Mouse (Mus musculus): ENCODE data around the gene Zc3h13. TPM values are rescaled to one million over a fixed set of nuclear protein-coding genes. Genes with fewer than 3 reads are reported as not detected.

The Zc3h13 gene
- total RNA-seq, 2 experiments from 2014 or later, result 39.2 to 39.8 TPM

DNA sequence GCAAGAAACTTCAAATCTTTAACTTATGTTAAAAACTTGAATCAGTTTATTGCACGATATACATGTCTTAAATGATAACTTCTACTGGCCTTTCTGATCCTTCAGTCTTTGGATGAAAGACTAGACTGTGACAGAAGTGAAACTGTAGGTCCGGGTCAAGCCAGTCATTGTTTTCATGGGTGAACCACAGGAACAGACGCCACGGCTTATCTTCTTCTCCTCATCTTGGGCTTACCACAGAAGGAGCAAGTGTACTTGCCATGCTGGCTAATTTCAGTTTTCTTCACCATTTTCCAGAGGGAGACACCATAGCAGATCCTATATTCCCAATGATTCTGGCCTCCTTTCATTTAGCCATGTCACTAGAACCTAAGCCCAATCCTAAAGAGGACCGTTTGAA, 36.1 kb downstream of the Zc3h13 start:
- DNase-seq (ENCODE audit: low spot score in 2 of 2), result no peak

DNA sequence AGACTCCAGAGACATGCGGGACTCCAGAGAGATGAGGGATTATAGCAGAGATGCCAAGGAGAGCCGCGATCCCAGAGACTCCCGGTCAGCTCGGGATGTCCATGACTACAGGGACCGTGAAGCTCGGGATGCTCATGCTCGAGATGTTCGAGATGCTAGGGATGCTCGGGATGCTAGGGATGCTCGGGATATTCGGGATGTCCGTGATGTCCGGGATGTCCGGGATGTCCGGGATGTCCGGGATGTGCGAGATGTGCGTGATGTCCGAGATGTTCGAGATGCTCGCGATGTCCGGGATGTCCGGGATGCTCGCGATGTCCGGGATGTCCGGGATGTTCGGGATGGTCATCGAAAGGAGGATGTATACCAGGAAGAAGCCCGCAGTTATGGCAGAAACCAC, 39.2 kb downstream of the Zc3h13 start:
- no peak for DNase-seq (ENCODE audit: low spot score in 2 of 2)

DNA sequence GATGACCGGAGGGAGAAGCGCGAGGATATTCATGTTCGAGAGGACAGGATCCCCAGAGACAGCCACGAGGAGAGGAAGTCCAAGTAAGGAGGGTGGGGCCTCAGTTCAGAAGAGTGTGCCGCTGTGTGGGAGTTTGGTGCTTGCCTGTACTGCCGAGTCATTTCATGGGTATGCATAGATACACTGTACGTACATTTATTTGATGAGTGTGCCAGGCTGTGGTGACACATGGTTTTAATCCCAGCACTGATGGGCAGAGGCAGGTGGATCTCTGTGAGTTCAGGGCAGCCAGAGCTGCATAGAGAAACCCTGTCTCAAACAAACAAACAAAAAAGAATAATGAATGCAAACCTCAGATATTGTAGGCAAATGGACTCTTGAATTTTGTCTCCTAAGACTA, 43.9 kb downstream of the Zc3h13 start:
- DNase-seq (ENCODE audit: low spot score in 2 of 2), result no peak

DNA sequence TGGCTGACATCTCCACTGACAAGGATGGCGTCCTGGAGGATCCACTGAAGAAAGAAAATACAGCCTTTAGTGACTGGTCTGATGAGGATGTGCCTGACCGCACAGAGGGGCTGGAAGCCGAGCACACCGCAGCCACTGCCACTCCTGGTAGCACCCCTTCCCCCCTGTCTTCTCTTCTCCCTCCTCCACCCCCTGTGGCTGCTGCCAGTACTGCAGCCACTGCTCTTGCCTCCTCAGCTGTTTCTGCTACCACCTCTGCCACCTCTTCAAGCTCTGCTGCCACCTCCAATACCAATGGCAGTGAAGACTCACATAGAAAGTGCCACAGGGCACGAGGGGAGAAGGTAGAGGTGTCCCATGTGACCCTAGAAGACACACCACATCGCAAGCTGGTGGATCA, 46.4 kb downstream of the Zc3h13 start:
- DNase-seq (ENCODE audit: low spot score in 2 of 2), result no peak

DNA sequence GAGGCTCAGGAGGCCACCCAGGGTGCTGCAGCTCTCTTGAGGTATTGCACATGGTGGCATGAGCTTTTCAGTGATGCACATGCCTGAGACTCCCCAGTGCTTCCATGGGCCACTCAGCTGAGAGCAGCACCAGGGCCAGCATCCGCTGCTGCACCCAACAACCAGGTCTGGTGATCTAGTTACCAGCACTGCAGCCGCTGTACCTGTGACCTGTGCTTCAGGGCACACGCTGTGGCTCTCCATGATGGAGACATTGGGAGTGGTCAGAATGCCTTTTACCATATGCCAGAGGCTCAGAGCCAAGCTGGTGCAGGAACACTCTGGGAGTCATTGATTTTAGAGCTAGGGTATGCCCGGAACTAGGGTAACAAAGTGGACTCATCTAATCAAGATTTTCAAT, 50.1 kb downstream of the Zc3h13 start:
- no peak for DNase-seq (ENCODE audit: low spot score in 2 of 2)

DNA sequence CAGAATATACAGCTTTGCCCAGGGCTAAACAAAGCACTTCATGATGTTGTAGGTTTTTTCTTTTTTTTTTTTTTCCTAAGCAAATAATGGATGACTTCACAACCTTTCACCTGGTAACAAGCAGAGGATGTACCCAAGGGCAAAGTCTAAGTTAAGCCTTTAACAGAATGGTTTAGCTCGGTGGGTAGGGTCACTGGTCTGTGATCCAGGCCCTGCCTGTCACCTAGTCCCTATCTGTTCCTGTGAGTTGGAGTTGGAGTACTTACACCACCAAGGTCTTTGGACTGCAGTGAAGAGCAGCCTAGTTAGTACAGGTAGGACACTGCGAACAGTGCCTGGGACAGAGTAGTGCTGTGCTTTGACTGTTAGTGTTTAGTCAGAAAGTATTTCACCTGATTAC, 53.7 kb downstream of the Zc3h13 start:
- no peak for DNase-seq (ENCODE audit: low spot score in 2 of 2)

DNA sequence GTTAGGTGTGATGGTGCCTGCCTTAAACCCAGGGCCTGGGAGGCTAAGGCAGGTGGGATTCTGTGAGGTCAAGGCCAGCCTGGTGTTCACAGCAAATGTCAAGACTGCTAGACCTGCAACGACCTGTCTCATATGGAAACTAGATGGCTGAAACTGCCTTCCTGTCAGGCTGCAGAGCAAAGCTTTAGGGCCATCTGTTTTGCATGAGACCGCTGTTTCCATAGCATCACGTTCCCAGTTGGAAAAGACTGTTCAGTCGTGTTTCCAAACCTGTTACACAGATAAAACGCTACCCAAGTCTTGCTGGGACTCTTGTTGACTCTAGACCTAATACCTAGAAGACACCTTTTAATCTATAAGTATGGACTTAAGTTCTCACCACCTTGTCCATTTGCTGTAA, 61.9 kb downstream of the Zc3h13 start:
- no peak for DNase-seq (ENCODE audit: low spot score in 2 of 2)

DNA sequence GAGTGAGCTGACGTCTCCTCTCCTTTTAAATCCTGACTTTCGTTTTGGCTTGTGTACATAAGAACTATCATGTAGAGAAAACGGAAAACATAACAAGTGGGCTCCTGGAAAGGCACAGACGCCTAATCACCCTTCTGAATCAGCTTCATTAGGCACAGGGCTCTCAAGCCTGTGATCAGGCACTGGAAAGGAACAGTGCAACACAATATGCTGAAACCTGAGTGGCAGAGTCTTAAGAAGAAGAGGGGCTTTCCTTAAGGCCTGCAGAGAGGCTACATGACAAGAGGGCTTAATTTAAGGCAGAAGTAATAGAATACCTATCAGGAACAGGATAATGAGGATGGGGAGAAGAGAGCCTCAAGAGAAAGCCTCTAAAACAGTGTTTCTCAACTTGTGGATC, 67.5 kb downstream of the Zc3h13 start:
- DNase-seq (ENCODE audit: low spot score in 2 of 2), result no peak

DNA sequence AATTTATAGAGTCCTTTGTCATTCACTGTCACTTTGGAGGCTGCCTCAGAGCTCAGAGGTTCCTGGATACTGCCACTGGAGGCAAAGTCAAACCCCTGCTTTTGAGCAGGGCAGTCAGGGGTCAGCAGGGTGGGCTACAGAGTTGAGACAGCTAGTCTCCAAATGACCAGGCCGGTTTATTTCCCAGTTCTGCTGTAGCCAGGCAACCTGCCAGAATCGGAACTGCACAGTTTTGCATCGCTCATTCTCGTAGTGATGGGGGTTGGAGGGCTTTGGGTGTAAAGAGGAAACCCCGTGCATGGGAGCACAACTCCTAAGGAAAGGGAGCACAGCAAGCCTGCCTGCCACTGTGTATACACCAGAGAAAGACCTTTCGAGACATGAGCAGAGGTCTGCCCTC, 79.1 kb downstream of the Zc3h13 start:
- no peak for DNase-seq (ENCODE audit: low spot score in 2 of 2)

DNA sequence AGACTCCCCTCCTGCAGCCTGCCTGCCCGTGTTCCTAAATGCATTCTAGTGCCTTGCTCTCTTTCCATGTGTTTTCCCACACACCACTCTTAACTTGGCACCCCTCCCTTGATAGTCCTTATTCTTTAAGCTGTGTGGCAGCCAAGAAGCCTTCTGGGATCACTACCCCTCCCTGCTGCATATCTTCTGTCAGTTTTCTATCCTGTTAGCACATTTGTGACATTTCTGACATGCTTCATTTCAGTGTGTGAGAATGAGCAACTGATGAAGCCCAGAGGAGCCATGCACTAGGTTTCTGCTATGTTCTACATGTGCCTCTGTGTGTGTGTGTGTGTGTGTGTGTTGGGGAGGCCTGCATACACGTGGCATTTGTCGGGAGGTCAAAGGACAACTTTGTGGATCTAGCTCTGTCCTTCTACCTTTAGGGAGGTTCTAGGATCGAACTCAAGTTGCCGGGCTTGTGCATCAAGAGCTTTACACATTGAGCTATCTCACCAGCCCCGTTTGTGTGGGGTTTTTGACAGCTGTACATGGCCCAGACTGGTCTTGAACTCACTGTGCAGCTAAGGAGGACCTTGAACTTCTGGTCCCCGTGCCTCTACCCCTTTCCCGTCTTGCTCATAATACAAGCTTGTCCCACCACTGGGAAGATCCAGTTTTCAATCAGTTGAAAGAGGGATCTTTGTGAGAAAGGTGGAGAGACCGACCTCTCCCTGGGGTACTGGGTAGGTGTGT, 81.3 kb downstream of the Zc3h13 start:
- DNase-seq (ENCODE audit: low spot score in 2 of 2), result no peak

DNA sequence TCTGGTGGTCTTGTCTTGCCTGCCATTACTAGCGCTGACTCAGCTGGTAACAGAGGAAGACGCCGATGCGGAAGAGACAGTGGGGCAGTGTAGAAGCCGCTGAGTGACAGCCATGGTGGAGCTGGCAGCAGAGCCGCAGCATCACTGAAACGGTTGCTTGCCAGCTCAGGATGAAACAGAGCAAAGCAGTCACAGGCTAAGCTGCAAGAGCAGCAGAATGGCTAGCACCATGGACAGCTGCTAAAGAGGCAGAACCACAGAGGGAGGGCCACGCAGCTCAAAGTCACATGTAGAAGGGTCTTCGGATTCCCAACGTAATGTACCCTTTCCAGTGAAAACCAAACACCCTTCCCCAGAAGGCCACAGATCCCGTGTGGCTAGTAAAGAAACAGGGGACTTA, 82.6 kb downstream of the Zc3h13 start:
- no peak for DNase-seq (ENCODE audit: low spot score in 2 of 2)

DNA sequence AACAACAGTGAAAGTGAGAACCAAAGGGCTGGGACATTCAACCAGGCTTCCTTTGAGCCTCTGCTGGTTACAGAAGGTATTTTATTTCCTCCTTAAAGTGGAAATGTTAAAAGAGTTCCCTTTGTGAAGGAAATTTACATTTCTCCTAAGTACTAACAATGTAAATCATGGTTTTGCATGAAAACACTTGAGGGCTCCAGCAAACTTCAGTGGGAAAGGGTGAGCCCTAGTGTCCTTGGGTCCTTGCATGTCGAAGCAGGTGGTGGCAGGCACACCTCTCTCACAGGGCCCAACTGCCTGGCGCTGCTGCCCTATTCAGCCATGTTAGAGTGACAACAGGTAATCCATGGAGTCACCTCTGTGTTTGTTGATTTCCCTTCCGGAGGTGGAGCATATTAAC, 83.3 kb downstream of the Zc3h13 start:
- no peak for DNase-seq (ENCODE audit: low spot score in 2 of 2)

DNA sequence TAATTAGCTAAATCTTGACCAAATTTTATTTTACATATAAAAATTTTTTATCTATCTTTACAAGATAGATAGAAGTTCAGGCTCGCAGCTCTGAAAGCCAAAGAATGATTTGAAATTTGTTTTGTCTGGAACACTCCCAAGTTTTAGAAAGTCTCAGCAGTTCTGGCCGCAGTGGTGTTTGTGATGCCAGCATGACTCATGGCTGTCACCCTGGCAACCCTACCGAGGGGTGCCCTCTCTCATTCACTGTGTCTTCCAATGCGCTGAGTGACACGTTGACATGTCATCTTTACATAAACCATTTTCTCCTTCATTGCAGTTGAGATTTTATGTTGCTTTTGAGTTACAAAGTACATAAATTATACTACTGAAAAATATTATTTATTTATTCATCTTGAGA, 85.7 kb downstream of the Zc3h13 start:
- DNase-seq (ENCODE audit: low spot score in 2 of 2), result peak in 1 of 2 experiments; percentile 17

DNA sequence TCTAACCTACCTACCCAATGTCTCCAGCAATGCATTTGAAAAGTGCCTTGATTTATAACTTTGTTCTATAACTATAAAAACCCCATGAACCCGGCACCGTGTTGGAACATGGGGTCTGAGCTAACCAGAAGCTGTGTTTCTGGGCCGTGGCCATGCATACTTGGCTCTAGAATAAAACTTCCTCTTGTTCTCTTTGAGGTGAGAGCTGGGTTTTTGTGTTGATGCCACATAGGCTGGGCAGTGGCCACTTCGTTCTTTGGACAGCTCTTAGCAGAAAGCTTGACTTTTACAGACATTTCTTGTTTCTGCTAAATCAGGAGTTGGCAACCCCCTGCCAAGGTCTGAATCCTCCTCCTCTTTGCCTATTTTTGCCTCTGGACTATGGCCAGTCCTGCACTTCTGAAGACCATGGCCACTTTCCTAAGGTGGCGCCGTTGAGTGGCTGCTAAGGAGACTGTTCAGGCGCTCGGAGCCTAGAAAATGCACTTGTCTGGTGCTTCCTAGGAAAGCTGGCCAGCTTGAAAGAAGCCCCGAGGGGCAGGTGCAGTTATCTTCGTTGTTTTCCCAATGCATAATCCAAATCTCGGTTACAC, 90.9 kb downstream of the Zc3h13 start:
- no peak for DNase-seq (ENCODE audit: low spot score in 2 of 2)

DNA sequence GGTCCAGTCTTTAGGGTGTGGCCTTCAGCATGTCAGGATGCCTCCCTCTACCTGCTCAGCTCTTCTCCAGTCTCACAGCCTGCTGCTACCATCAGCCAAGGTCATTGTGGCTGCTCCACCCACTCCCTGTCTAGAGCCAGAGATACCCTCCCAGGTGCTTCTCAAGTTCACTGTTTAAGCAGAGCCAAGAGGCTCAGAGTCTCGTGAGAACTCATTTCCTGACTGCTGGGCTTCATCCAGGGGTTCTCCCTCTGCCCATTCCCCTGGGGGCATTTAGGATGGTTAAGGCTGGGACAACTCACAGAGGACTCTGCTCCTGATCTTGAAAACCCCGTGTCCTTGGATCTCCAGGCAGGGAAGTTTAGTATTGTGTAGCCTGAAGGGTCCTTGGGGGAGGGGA, 92.1 kb downstream of the Zc3h13 start:
- no peak for DNase-seq (ENCODE audit: low spot score in 2 of 2)

DNA sequence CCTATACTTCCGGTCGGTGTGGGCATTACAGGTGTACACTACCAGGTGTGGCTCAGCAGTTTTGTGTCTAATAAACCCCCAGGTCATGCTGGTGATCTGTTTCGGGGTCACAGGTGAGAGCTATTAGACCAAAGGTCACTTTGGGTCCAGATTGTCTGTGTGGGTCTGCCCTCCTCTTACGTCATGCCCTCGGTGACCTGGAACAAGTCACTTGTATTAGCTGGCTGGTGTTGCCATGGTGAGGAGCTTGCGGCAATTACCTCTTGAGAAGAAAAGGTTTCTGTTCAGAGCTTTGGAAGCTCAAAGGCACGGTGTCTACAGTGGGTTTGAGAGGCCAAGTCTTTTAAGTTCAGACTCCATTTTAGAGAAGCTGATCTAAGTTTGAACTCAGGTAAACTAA, 93.4 kb downstream of the Zc3h13 start:
- no peak for DNase-seq (ENCODE audit: low spot score in 2 of 2)

Small RNAs within 50 kb of the gene (microRNA-seq; reads per million reads assigned to microRNA genes)
- gene Gm44482, result not detected

Other genes with a start within 250 kb of the Zc3h13 start
- gene Lrrc63, start 153.5 kb upstream of the Zc3h13 start, total RNA-seq (2021), result under 1 TPM in 1 of 2 experiments, not detected in 1; 0.11 TPM
- gene Lcp1, start 153.3 kb upstream of the Zc3h13 start, total RNA-seq (2021), result 10 to 100 TPM; 19.9 to 22.8 TPM
- gene Cpb2, start 42.1 kb upstream of the Zc3h13 start, total RNA-seq (2021), result 10 to 100 TPM in 1 of 2 experiments, 1 to 10 TPM in 1; 6.4 to 27.8 TPM
- gene Siah3, start 171.6 kb downstream of the Zc3h13 start, total RNA-seq (2021), result under 1 TPM; 0.62 to 0.87 TPM

Measured in adrenal gland, postnatal 4 days (tissue).